Mouse (Mus musculus) MEL (cell line): ENCODE data around the gene Gucy1b1.
A peak's percentile ranks its signal among the peaks of the same experiment; 100 is the strongest.

Experiments used
- CHD1 ChIP-seq: IDR thresholded peaks from 2 replicates; pipeline ENCODE4 v1.6.1; 2012; ENCODE audit warnings: low read depth, mild to moderate bottlenecking, inconsistent platforms, low read length, improper control_type of control experiment
- CTCF ChIP-seq, 3 experiments: IDR thresholded peaks in 2 of 3; conservative IDR thresholded peaks in 1 of 3; 2 replicates each; pipeline ENCODE4 v1.5.1; 2011 to 2012; ENCODE audit warnings: low read length in 3 of 3, low read depth in 2 of 3, mild to moderate bottlenecking in 2 of 3, improper control_type of control experiment in 1 of 3, inconsistent platforms in 1 of 3, mixed read lengths in 1 of 3, moderate library complexity in 1 of 3; ENCODE audit not compliant: control insufficient read depth in 1 of 3, insufficient read depth in 1 of 3, poor library complexity in 1 of 3, severe bottlenecking in 1 of 3
- HCFC1 ChIP-seq: IDR thresholded peaks from 2 replicates; pipeline ENCODE4 v1.6.1; 2012; ENCODE audit warnings: low read depth, mild to moderate bottlenecking, inconsistent platforms, low read length, improper control_type of control experiment, moderate library complexity
- KAT2A ChIP-seq: conservative IDR thresholded peaks from 2 replicates; pipeline ENCODE4 v1.6.1; 2012; ENCODE audit warnings: low read depth, low read length, improper control_type of control experiment, inconsistent platforms
- MAX ChIP-seq: IDR thresholded peaks from 2 replicates; pipeline ENCODE4 v1.6.1; 2011; ENCODE audit warnings: low read length, improper control_type of control experiment
- MYC ChIP-seq: IDR thresholded peaks from 2 replicates; pipeline ENCODE4 v1.6.1; 2011; ENCODE audit warnings: low read depth, mild to moderate bottlenecking, low read length, improper control_type of control experiment, moderate library complexity
- POLR2A ChIP-seq, 2 experiments: IDR thresholded peaks; 2 replicates each; pipeline ENCODE4 v1.6.1; 2011 to 2012; ENCODE audit warnings: low read length in 2 of 2, mild to moderate bottlenecking in 2 of 2, control low read depth in 1 of 2, improper control_type of control experiment in 1 of 2, low read depth in 1 of 2, moderate library complexity in 1 of 2; ENCODE audit not compliant: control insufficient read depth in 1 of 2, insufficient read depth in 1 of 2, poor library complexity in 1 of 2
- POLR2AphosphoS5 ChIP-seq: IDR thresholded peaks from 2 replicates; pipeline ENCODE4 v1.6.1; 2012; ENCODE audit warnings: low read depth, borderline replicate concordance, mild to moderate bottlenecking, inconsistent platforms, low read length, moderate library complexity, mixed read lengths
- RAD21 ChIP-seq: IDR thresholded peaks from 2 replicates; pipeline ENCODE4 v1.6.1; 2011; ENCODE audit warnings: mild to moderate bottlenecking, low read depth, low read length, improper control_type of control experiment
- TCF12 ChIP-seq: IDR thresholded peaks from 2 replicates; pipeline ENCODE4 v1.6.1; 2014; ENCODE audit warnings: low read depth, mild to moderate bottlenecking, inconsistent platforms, low read length, improper control_type of control experiment, moderate library complexity
- UBTF ChIP-seq: IDR thresholded peaks from 2 replicates; pipeline ENCODE4 v1.6.1; 2012; ENCODE audit warnings: low read depth, mild to moderate bottlenecking, inconsistent platforms, low read length, improper control_type of control experiment, moderate library complexity, borderline replicate concordance; ENCODE audit not compliant: insufficient read depth
- ZMIZ1 ChIP-seq: IDR thresholded peaks from 2 replicates; pipeline ENCODE4 v1.6.1; 2012; ENCODE audit warnings: low read depth, mild to moderate bottlenecking, inconsistent platforms, low read length, improper control_type of control experiment, moderate library complexity

- TF ChIP-seq POLR2A (IDR thresholded peaks at IDR 0.05; ENCODE audit: control insufficient read depth in 1 of 2, insufficient read depth in 1 of 2, low read depth in 1 of 2, low read length in 2 of 2, poor library complexity in 1 of 2) (no peak), CTCF (IDR thresholded peaks at IDR 0.05 in 2 of 3, conservative IDR thresholded peaks at IDR 0.05 in 1 of 3; ENCODE audit: control insufficient read depth in 1 of 3, insufficient read depth in 1 of 3, low read depth in 2 of 3, low read length in 3 of 3, poor library complexity in 1 of 3, severe bottlenecking in 1 of 3) (0 out of 6 replicates have a peak, but pooled peaks of 1 of the 3 experiments have one; percentile 14), UBTF (no peak), RAD21 (no peak; the same call in 1 of the 2 replicates), ZMIZ1 (no peak), CHD1 (no peak), MYC (no peak), MAX (no peak), TCF12 (no peak), POLR2AphosphoS5 (no peak), KAT2A (no peak), HCFC1 (no peak)
These were observed 27.3 kb downstream of the Gucy1b1 start for GRCm38 (mm10) chr3:82047100-82047753.
